Mouse (Mus musculus): ENCODE results near the gene Fam83g.

DNA sequence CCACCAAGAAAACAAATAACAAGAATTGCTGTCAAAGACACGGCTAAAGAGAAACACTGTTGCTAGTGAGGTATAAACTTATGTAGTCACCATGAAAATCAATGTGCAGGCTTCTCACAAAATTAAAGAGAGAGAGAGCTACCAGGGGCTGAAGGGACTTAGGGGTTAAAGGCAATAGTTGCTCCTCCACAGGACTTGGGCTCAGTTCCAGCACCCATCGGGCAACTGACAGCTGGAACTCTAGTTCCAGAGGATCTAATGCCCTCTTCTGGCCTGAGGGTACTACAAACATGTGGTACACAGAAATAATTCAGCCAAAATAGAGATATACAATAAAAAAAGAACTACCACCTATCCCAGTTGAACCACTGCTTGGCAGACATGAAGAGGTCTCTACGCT is 63.3 kb downstream of the Fam83g start:
- TF ChIP-seq CTCF (IDR thresholded peaks at IDR 0.05; ENCODE audit: low read depth, low read length) (no peak), POLR2A (IDR thresholded peaks at IDR 0.05; ENCODE audit: borderline replicate concordance, low read depth, low read length) (no peak)
